Mouse (Mus musculus): ENCODE data around the gene Nfkbie. TPM values are rescaled to one million over a fixed set of nuclear protein-coding genes. Genes with fewer than 3 reads are reported as not detected.

The Nfkbie gene
- 2.2 and 2.4 TPM in 2 replicates for polyA plus RNA-seq (2012; rRNA removed)

DNA sequence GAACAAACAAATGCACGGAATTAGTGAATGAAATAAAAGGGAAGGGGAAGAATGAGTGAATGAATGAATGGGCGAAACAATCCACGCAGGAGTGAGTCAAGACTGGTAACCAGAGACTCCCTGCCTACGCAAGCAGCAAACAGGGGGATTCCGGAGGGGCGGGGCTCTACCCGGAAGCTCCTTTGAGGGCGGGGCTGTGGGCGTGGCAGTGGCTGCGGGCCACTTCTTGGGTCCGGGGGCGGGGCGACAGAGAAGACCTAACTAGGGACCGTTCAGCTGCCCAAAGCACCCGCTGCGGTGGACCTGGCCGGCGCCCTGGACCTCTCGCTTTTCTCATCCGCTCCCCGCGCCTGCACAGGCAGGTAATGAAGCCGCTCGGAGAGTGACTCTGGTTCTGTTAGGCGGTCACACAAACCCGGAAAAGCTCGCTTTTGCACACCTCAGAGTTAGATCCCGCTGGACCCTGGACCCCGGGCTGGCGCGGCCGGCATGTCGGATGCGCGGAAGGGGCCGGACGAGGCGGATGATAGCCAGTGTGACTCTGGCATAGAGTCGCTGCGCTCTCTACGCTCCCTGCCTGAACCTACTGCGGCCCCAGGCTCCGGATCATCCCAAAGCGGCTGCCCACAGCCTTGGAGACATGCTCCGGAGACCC, at the start of gene Nfkbie:
Gene Nfkbie, plus strand, starts transcription at position 252 of the 655 bp plus-strand sequence.

DNA sequence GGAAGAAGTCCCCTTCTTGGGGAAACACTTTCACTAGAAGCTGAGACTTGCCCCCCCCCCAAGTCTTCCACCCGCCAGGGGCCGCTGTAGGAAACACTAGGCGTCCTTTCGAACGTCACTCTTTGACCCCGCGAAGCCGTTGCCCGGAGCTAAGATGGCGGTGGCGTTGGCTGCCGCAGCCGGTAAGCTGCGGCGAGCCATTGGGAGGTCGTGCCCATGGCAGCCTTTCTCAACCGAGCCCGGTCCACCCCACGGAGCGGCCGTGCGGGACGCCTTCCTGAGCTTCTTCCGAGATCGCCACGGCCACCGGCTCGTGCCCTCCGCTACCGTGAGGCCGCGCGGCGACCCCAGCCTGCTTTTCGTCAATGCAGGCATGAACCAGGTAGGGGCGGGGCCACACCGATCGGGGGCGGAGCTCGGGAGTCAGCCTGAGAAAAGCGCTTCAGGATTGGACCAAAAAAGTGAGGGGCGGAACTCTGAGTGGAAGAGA, 48.8 kb upstream of the Nfkbie start, which contains the start of gene Aars2:
Gene Aars2, plus strand, starts transcription at position 142 of the 490 bp plus-strand sequence.

DNA sequence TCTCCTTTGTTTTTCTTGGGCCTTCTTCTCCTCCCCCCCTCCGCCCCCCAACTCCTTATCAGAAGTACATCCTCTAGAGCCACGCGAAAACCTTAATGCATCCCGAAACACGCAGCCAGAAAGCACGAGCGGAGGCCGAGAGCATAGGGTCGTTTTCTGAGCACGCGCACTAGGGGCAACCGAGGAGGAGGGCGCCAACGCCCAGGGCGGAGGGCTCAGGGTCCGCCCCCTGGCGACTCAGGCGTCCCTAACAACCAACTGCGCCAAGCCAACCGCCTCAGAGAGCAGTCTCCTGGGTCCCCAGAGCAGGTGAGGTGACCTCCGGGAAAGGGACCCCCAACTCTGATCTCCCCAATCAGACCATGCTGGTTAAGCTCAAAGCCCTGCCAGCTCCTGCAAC, 32.2 kb upstream of the Nfkbie start, which contains the start of gene Tcte1:
Gene Tcte1, plus strand, starts transcription at position 172 of the 400 bp plus-strand sequence.

DNA sequence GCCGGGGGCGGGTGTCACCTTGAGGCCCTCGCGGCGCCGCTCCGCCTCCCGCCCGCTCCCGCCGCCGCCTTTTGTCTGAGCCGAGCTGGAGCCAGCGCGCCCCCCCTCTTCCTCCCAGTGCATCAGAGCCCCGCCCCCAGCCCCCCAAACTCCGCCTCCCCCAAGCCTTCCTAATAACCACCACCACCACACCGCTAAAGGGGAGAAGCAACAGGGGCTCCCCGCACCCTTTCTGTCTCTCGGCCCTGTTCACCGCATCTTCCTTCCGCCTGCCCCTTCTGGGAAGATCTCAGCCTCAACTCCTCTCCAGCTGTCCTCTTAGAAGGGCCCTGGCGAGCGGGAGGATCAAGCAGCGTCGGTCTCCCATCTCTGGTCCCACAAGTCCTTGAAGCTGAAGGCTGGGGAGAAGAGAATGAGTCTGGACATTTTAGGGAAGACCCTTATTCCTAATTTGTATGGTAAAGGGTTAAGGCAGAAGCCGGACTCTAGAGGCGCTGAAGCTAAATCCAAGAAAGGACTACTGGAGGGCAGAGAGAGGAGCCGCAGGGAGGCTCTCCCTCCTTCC, 5.8 kb upstream of the Nfkbie start, which contains the start of gene Tmem151b:
Gene Tmem151b, minus strand, starts transcription at position 61 of the 565 bp plus-strand sequence.

DNA sequence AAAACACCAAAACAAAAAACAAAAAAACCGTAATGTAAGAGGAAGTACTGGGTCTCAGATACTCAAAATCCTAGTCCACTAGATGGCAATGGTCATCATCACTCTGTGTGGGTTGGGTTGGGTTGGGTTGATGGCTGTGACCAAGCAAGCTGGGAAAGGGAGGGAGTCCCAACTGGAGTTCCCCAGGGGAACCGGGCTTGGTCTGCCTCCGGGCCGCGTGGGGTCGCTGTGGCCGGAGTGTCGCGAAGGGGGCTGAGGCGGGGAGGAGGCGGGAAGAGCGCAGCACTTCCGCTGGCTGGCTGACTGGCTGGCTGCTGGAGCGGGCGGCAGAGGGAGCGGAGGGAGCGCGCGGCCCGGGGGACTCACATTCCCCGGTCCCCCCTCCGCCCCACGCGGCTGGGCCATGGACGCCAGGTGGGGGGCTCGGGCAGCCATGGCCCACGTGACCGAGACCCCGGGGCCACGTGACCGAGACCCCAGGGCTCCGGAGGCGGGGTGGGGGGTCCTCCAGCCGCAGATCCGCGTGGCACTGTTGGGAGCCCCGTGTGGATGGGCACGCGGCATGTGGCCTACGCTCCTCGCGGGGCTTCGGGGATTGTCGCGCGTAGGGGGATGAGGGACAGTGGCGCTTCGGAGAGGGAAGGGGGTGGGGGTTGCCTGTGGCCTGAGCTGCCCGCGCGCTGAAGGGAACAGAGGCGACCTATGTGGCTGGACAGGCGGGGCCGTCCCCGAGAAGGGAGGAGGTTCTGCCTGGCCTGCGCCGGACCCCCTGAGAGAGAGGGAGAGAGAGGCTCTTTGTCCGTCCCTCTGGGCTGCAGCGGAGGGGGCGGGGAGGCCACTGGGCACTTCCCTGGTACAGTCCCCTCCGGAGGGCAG, 8.4 kb downstream of the Nfkbie start, which contains the start of gene Slc35b2:
Gene Slc35b2, plus strand, starts transcription at position 220 of the 876 bp plus-strand sequence.

DNA sequence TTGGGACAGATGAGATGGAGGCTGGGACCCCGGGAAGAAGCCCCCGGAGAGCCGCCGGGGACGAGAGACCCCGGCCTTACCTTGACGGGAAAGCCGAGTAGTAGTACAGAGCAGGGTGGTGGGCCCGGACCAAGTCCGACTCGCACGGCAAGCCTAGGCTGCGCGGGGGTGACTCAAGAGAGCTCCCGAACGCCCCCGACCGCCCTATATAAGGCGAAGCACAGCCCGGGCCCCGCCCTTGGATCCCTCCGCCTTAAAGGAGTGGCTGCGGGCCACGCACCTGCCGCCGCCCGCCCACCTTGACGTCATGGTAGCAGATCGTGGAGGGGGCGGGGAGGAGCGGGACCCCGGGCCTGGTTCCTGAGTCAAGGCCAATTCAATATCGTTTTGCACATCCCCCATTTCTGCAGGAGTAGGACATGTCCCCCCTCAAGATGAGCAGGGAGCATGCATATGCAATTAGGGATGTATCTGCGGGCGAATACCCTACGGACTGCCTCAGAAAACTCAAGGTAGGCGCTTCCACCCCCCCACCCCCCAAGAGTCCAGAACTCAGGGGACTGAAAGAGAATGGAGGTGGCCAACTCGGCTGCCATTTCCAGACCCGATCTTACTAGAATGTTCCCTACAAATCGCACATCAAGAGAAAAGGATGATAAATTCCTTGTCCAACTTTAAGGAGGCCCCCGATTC, 17.7 kb downstream of the Nfkbie start, which contains the start of gene Hsp90ab1:
Gene Hsp90ab1, minus strand, starts transcription at position 185 of the 693 bp plus-strand sequence.

DNA sequence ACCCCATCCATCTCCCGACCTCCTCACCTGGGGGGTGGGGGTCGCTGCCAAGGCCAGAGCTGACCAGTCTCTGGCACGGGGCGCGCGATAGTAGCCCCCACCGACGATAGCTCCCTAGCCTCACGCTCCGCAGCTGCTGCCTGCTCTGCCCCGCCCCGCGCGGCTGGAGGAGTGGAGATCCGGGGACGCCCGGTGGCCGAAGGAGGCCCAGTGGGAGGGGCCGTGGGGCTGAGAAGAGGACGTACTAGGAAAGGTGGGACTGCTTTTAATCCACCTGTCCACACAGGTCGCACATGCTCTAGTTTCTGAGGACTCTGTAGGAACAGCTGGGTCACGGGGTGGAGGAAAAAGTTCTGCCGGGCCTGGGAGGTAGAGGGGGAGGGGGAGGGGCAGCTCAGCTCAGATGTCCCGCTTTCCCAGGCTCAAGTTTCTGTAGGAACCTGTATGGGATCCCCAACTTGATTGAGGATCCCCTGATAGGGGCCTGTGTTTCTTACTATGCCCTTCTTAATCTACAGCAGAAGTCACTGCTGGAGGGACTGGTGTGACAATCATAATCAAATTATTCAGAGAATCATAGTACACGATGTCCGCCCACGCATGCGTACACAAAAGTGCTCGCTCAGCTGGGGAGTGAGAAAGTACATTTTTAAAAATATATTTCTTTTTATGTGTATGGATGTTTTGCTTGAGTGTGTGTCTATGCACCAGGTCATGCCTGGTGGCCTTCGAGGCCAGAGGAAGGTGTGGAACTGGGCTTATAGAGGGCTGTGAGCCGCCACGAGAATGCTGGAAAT, 44.1 kb downstream of the Nfkbie start, which contains the start of gene Slc29a1:
Gene Slc29a1, minus strand, starts transcription at position 161 of the 797 bp plus-strand sequence.

DNA sequence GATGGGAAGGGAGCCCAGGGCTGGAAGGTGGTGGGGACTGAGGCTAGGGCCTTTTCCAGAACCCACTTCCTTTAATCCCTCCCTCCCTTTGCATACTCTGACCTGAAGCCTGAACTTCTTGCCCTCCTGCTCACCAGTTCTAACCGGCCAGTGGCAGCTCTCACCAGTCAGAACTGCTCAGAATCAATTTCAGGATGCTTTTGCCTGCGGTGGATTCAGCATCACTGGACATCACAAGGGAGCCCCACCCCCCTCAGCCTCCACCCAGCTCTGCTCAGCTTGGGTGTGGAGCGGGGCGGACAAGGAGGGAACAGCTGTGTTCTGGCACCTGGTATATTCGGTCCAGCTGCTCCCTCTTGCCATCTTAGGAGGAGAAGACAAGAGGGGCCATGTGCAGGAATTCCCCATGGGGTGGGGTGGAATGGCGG, 46.4 kb downstream of the Nfkbie start, which contains the start of gene Mymx:
Gene Mymx, minus strand, starts transcription at position 226 of the 428 bp plus-strand sequence.

Other genes starting within 250 kb of the Nfkbie start
- gene Cdc5l, start 122.0 kb upstream of the Nfkbie start, polyA plus RNA-seq (2012; rRNA removed): 34.9 and 35.7 TPM in 2 replicates
- gene Spats1, start 80.3 kb upstream of the Nfkbie start, polyA plus RNA-seq (2012; rRNA removed): 1.4 and 1.6 TPM in 2 replicates
- 24.5 and 25.5 TPM in 2 replicates for gene Aars2, start 48.9 kb upstream of the Nfkbie start, polyA plus RNA-seq (2012; rRNA removed)
- gene Tcte1, start 32.3 kb upstream of the Nfkbie start, polyA plus RNA-seq (2012; rRNA removed): 0.97 and 1.0 TPM in 2 replicates
- 30.5 and 38.1 TPM in 2 replicates for gene Tmem151b, start 6.0 kb upstream of the Nfkbie start, polyA plus RNA-seq (2012; rRNA removed)
- gene Slc35b2, start 8.2 kb downstream of the Nfkbie start, polyA plus RNA-seq (2012; rRNA removed): 65.0 and 70.4 TPM in 2 replicates
- 834 and 842 TPM in 2 replicates for gene Hsp90ab1, start 17.6 kb downstream of the Nfkbie start, polyA plus RNA-seq (2012; rRNA removed)
- 104 TPM in 2 replicates for gene Slc29a1, start 43.9 kb downstream of the Nfkbie start, polyA plus RNA-seq (2012; rRNA removed)
- 1.8 TPM in 1 of 2 replicates, not detected in the other for gene Mymx, start 46.4 kb downstream of the Nfkbie start, polyA plus RNA-seq (2012; rRNA removed)
- gene Capn11, start 103.6 kb downstream of the Nfkbie start, polyA plus RNA-seq (2012; rRNA removed): 0.16 and 1.9 TPM in 2 replicates
- 84.2 and 92.5 TPM in 2 replicates for gene Mrpl14, start 130.6 kb downstream of the Nfkbie start, polyA plus RNA-seq (2012; rRNA removed)
- 262 and 321 TPM in 2 replicates for gene Tmem63b, start 131.2 kb downstream of the Nfkbie start, polyA plus RNA-seq (2012; rRNA removed)
- 0.36 and 0.40 TPM in 2 replicates for gene 1600014C23Rik, start 178.1 kb downstream of the Nfkbie start, polyA plus RNA-seq (2012; rRNA removed)